Mouse (Mus musculus): ENCODE data around the gene Ubqln4.

- no peak for TF ChIP-seq RCOR1 (IDR thresholded peaks at IDR 0.05; ENCODE audit: low read depth, low read length)
- TF ChIP-seq CTCF (IDR thresholded peaks at IDR 0.05 in 2 of 3, conservative IDR thresholded peaks at IDR 0.05 in 1 of 3; ENCODE audit: control insufficient read depth in 1 of 3, insufficient read depth in 1 of 3, low read depth in 2 of 3, low read length in 3 of 3, poor library complexity in 1 of 3, severe bottlenecking in 1 of 3): no peak
- no peak for TF ChIP-seq USF2 (IDR thresholded peaks at IDR 0.05; ENCODE audit: borderline replicate concordance in 1 of 2, insufficient read depth in 1 of 2, low read depth in 1 of 2, low read length in 2 of 2)
- TF ChIP-seq ZKSCAN1 (IDR thresholded peaks at IDR 0.05; ENCODE audit: low read depth, low read length): no peak
- TF ChIP-seq POLR2A (IDR thresholded peaks at IDR 0.05; ENCODE audit: control insufficient read depth in 1 of 2, insufficient read depth in 1 of 2, low read depth in 1 of 2, low read length in 2 of 2, poor library complexity in 1 of 2): no peak
- TF ChIP-seq BHLHE40 (IDR thresholded peaks at IDR 0.05; ENCODE audit: borderline replicate concordance, low read depth, low read length): no peak
- TF ChIP-seq JUND (IDR thresholded peaks at IDR 0.05; ENCODE audit: low read depth, low read length): no peak
- TF ChIP-seq GATA1 (IDR thresholded peaks at IDR 0.05; ENCODE audit: low read depth, low read length): no peak
- TF ChIP-seq SIN3A (IDR thresholded peaks at IDR 0.05; ENCODE audit: low read length): no peak
- no peak for TF ChIP-seq ETS1 (IDR thresholded peaks at IDR 0.05; ENCODE audit: low read depth, low read length)
Observed at GRCm38 (mm10) chr3:88604863-88605262, 51.3 kb downstream of the Ubqln4 start.

Measured in MEL (cell line).